Mouse (Mus musculus) ES-Bruce4 (cell line): ENCODE data around the gene Fgfr2. TPM values are rescaled to one million over a fixed set of nuclear protein-coding genes. Genes with fewer than 3 reads are reported as not detected.

ENCODE experiments used
- H3K27ac ChIP-seq: 2 replicates; pipeline ENCODE4 v1.5.1; 2012; ENCODE audit warnings: low read length, inconsistent platforms; ENCODE audit not compliant: insufficient read depth
- H3K27me3 ChIP-seq: 2 replicates; pipeline ENCODE4 v1.6.1; 2012; ENCODE audit warnings: mild to moderate bottlenecking, low read length, inconsistent platforms; ENCODE audit not compliant: control insufficient read depth, poor library complexity, insufficient read depth, severe bottlenecking
- H3K36me3 ChIP-seq: 2 replicates; pipeline ENCODE4 v1.6.1; 2012; ENCODE audit warnings: inconsistent platforms, mild to moderate bottlenecking, low read length, moderate library complexity; ENCODE audit not compliant: control insufficient read depth, poor library complexity, insufficient read depth, severe bottlenecking
- H3K4me1 ChIP-seq: one replicate; pipeline ENCODE4 v1.8.1; 2011; ENCODE audit warnings: low read length; ENCODE audit not compliant: control insufficient read depth, insufficient read depth
- H3K4me3 ChIP-seq: 2 replicates; pipeline ENCODE4 v1.5.1; 2011; ENCODE audit warnings: low read depth, mild to moderate bottlenecking, low read length
- H3K9ac ChIP-seq: 2 replicates; pipeline ENCODE4 v1.6.1; 2012; ENCODE audit warnings: low read depth, mild to moderate bottlenecking, inconsistent platforms; ENCODE audit not compliant: poor library complexity, severe bottlenecking
- H3K9me3 ChIP-seq: replicated peaks from 2 replicates; pipeline ENCODE4 v1.6.1; 2012; ENCODE audit warnings: mild to moderate bottlenecking, low read length, inconsistent platforms; ENCODE audit not compliant: control insufficient read depth, poor library complexity, insufficient read depth, severe bottlenecking
- CTCF ChIP-seq: IDR thresholded peaks from one replicate; pipeline ENCODE4 v1.8.1; 2011; ENCODE audit warnings: low read depth, low read length
- EP300 ChIP-seq: IDR thresholded peaks from 2 replicates; pipeline ENCODE4 v1.6.1; 2011; ENCODE audit warnings: low read depth, low read length; ENCODE audit not compliant: insufficient read depth
- POLR2A ChIP-seq: IDR thresholded peaks from one replicate; pipeline ENCODE4 v1.8.1; 2011; ENCODE audit warnings: low read length; ENCODE audit not compliant: insufficient read depth
- polyA plus RNA-seq: library from polyadenylated mRNA; stranded (reverse); fragments of >200 nt; gene quantifications from 2 replicates; pipeline ENCODE4 v1.2.4, GENCODE M21; 2011; ENCODE audit warnings: low read depth; ENCODE audit not compliant: missing spikeins, insufficient read depth, insufficient read length

Gene Fgfr2
- polyA plus RNA-seq, 1 experiment = 34.8 TPM

GRCm38 (mm10) chr7:130719931-130720598 is 2403.1 kb downstream of the Fgfr2 start:
- H3K4me1 ChIP-seq = no peaks in the 10 kb centered on the region
- no peaks in the 10 kb centered on the region for H3K27me3 ChIP-seq
- H3K27ac ChIP-seq = no peak overlapping the region
- peaks cover 8% of the 10 kb centered on the region for H3K9me3 ChIP-seq
- H3K4me3 ChIP-seq = no peak overlapping the region
- no peak for TF ChIP-seq CTCF
- TF ChIP-seq POLR2A = no peak
- TF ChIP-seq EP300 = no peak
- no peak overlapping the region for H3K9ac ChIP-seq
- H3K36me3 ChIP-seq = peaks cover 18% of the 10 kb centered on the region

GRCm38 (mm10) chr7:130716989-130717388 is 2406.2 kb downstream of the Fgfr2 start:
- Histone ChIP-seq H3K27me3 (no peaks in the 10 kb centered on the region), H3K27ac (no peak overlapping the region), H3K9me3 (peaks cover 8% of the 10 kb centered on the region), H3K4me1 (no peaks in the 10 kb centered on the region), H3K4me3 (no peak overlapping the region), H3K9ac (no peak overlapping the region), H3K36me3 (peaks cover 17% of the 10 kb centered on the region)
- TF ChIP-seq EP300 (no peak), CTCF (no peak), POLR2A (no peak)

GRCm38 (mm10) chr7:130716341-130716740 is 2406.8 kb downstream of the Fgfr2 start:
- no peaks in the 10 kb centered on the region for H3K4me1 ChIP-seq
- TF ChIP-seq CTCF (no peak), POLR2A (no peak), EP300 (no peak)
- peaks cover 8% of the 10 kb centered on the region for H3K9me3 ChIP-seq
- H3K4me3 ChIP-seq = no peak overlapping the region
- no peak overlapping the region for H3K27ac ChIP-seq
- peaks cover 17% of the 10 kb centered on the region for H3K36me3 ChIP-seq
- H3K27me3 ChIP-seq = no peaks in the 10 kb centered on the region
- no peak overlapping the region for H3K9ac ChIP-seq

DNA sequence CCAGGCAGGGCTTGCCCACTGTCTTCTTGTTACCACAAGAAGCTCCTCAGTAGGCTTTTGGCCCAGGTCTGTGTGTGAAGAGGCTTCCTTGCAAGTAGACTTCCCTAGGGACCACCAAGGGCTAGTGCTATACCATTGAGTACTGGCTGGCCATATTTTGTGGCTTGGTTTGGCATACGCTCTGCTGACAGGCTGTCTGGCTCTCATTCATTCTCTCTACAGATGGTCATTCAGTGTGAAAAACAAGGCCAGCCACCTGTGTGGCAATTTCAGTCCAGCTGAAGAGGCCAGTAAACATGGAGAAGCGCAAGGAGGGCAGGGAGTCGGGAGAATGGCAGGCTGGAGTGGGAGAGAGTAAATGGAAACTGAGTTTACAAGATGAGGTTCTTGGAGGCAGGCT is 2407.7 kb downstream of the Fgfr2 start:
- TF ChIP-seq EP300 = no peak
- TF ChIP-seq POLR2A = no peak
- TF ChIP-seq CTCF = no peak
- H3K4me1 ChIP-seq = no peaks in the 10 kb centered on the region
- H3K36me3 ChIP-seq = peaks cover 17% of the 10 kb centered on the region
- no peaks in the 10 kb centered on the region for H3K27me3 ChIP-seq
- H3K9ac ChIP-seq = no peak overlapping the region
- H3K27ac ChIP-seq = no peak overlapping the region
- H3K4me3 ChIP-seq = no peak overlapping the region
- peaks cover 8% of the 10 kb centered on the region for H3K9me3 ChIP-seq

DNA sequence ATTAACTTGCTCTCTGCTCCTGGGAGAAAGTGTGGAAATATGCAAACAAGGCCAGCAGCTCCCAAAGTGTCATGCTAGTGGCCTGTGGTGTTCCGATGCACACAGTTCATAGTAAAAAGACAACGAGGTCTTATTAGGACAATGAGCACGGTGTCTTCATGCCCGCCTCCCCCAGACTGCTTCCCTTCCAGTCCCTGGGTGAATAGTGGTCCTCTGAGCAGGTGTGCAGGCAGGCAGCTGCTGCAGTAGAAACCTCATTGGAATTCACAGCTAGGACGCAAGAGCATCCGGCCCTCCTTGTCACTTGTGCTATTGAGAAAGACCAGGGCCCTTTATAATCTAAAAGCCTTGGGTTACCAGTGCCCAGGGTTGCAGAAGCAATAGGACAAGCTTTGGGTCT is 2409.8 kb downstream of the Fgfr2 start:
- no peaks in the 10 kb centered on the region for H3K27me3 ChIP-seq
- H3K9me3 ChIP-seq = peaks cover 8% of the 10 kb centered on the region
- peaks cover 13% of the 10 kb centered on the region for H3K36me3 ChIP-seq
- H3K27ac ChIP-seq = no peak overlapping the region
- H3K4me3 ChIP-seq = no peak overlapping the region
- no peak for TF ChIP-seq POLR2A
- TF ChIP-seq CTCF = no peak
- TF ChIP-seq EP300 = no peak
- no peak overlapping the region for H3K9ac ChIP-seq
- H3K4me1 ChIP-seq = no peaks in the 10 kb centered on the region

DNA sequence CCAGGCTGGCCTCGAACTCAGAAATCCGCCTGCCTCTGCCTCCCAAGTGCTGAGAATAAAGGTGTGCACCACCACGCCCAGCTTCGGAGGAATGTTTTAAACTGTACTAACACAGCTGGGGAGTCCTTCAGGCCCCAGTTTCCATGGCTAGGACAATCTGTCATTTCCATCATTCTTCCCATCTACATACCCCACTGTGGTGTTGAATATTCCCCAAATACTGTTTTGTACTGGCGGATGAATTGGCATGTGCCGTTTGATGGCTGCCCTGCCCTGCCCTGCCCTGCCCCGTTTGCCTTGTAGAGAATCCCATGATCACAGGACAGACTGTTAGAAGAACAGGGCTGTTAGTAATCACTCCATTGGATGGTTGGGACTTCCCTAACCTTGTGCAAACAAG is 2411.3 kb downstream of the Fgfr2 start:
- H3K36me3 ChIP-seq = peaks cover 3% of the 10 kb centered on the region; the same call in 1 of the 2 replicates
- no peaks in the 10 kb centered on the region for H3K4me1 ChIP-seq
- no peak overlapping the region for H3K9ac ChIP-seq
- H3K27ac ChIP-seq = no peak overlapping the region
- TF ChIP-seq CTCF (no peak), POLR2A (no peak), EP300 (no peak)
- H3K4me3 ChIP-seq = no peak overlapping the region
- H3K9me3 ChIP-seq = peaks cover 2% of the 10 kb centered on the region
- H3K27me3 ChIP-seq = no peaks in the 10 kb centered on the region
